ENCODE assay signal across 10 mouse cellular contexts in genomic region chr14:61737504-61738040, GRCm38 (mm10).
A peak's percentile ranks its signal among the peaks of the same experiment; 100 is the strongest.
DNase-seq lines count a peak whose midpoint lies in the region; ATAC-seq and TF ChIP-seq lines count a peak whose summit lies in the region.
"Had no signal": no experiment of that assay in that cellular context is flagged by ENCODE, and none has a peak within 500 bp of the region (broad histone marks: within the 10 kb centered on the region; RNA-seq: fewer than 3 reads in every experiment).

No protein-coding gene starts in this region.

- H3K4me1 ChIP-seq in embryonic fibroblast, embryonic 13.5 days (ENCODE audit: control insufficient read depth, insufficient read depth, low read length), result peaks cover 14% of the 10 kb centered on the region; the same call in 1 of the 2 replicates

- TF ChIP-seq CTCF in embryonic fibroblast, embryonic 13.5 days (IDR thresholded peaks at IDR 0.05; ENCODE audit: borderline replicate concordance, insufficient read depth, low read length), result no peak

- no peak for ATAC-seq in CD4-positive, CD25-positive, alpha-beta regulatory T cell, adult 4 months

- DNase-seq in CD4-positive, CD25-positive, alpha-beta regulatory T cell, adult 2 months (ENCODE audit: low read depth, low spot score), result peak; percentile 8
- DNase-seq in CD4-positive helper T cell, adult 2 months (ENCODE audit: low read depth, low spot score), result peak; percentile 17
- DNase-seq in kidney, adult 9 months, result peak; percentile 87
- DNase-seq in cerebellum, adult 9-10 months, result no peak
- DNase-seq in left cerebral cortex, postnatal 14 days (ENCODE audit: low spot score in 2 of 2), result no peak
- DNase-seq in layer of hippocampus, adult 9-10 months (ENCODE audit: low spot score), result no peak

- intact Hi-C loops in left cerebral cortex, postnatal 14 days (cut with DNase I), result no loop called here

- peak overlapping the region; percentile 98 for H3K27ac ChIP-seq in embryonic fibroblast, embryonic 13.5 days (ENCODE audit: insufficient read depth, low read length)
- H3K27ac ChIP-seq: hindbrain, embryonic 14.5 days; lung, embryonic 15.5 days had no signal

- H3K4me3 ChIP-seq in embryonic fibroblast, embryonic 13.5 days (ENCODE audit: insufficient read depth, low read length), result no peak overlapping the region
- H3K4me3 ChIP-seq: lung, embryonic 15.5 days had no signal

- TF ChIP-seq POLR2A in embryonic fibroblast, embryonic 13.5 days (IDR thresholded peaks at IDR 0.05; ENCODE audit: low read depth, low read length), result no peak

Comparison
In these comparisons a context has a peak if more than half of its experiments do, and no peak if none do; other contexts are left out.
1. DNase-seq: peak in CD4-positive, CD25-positive, alpha-beta regulatory T cell, adult 2 months (single experiment), CD4-positive helper T cell, adult 2 months (single experiment) and kidney, adult 9 months (single experiment); none in cerebellum, adult 9-10 months (single experiment), left cerebral cortex, postnatal 14 days (0 of 2) and layer of hippocampus, adult 9-10 months (single experiment).